Mouse (Mus musculus) embryo, embryonic 11.5 days (tissue): ENCODE measurements around the gene Pdrg1.

Experiments
- DNase-seq: peaks from one replicate; pipeline ENCODE4 v3.0.0-alpha.2; 2012; ENCODE audit warnings: low read depth, low spot score

Gene Pdrg1

GRCm38 (mm10) chr2:153031126-153032082 is 16.2 kb upstream of the Pdrg1 start, which contains the start of gene Xkr7:
TSS of gene Xkr7 (plus strand) at chr2:153031852.
- DNase-seq, result no peak

- DNase-seq, result no peak
These were observed 15.2 kb upstream of the Pdrg1 start for GRCm38 (mm10) chr2:153030422-153030821.

- DNase-seq, result no peak
These were observed 12.3 kb upstream of the Pdrg1 start for GRCm38 (mm10) chr2:153027501-153027900.

- no peak for DNase-seq
These were observed 10.8 kb upstream of the Pdrg1 start for GRCm38 (mm10) chr2:153026052-153026451.

- no peak for DNase-seq
These were observed 7.6 kb upstream of the Pdrg1 start for GRCm38 (mm10) chr2:153022855-153023254.

- no peak for DNase-seq
These were observed 5.9 kb upstream of the Pdrg1 start for GRCm38 (mm10) chr2:153021163-153021562.

- DNase-seq, result no peak
These were observed 4.1 kb upstream of the Pdrg1 start for GRCm38 (mm10) chr2:153019355-153019754.

- DNase-seq, result no peak
These were observed 1.6 kb upstream of the Pdrg1 start for GRCm38 (mm10) chr2:153016786-153017185.

GRCm38 (mm10) chr2:153015804-153016203 is 577 bp upstream of the Pdrg1 start:
- DNase-seq, result no peak

- no peak for DNase-seq
These were observed 1.3 kb downstream of the Pdrg1 start for GRCm38 (mm10) chr2:153013724-153014515.

- no peak for DNase-seq
These were observed 5.8 kb downstream of the Pdrg1 start for GRCm38 (mm10) chr2:153009192-153009973.

GRCm38 (mm10) chr2:153005981-153006380 is 9.2 kb downstream of the Pdrg1 start:
- no peak for DNase-seq

GRCm38 (mm10) chr2:153003681-153004338 is 11.4 kb downstream of the Pdrg1 start:
- no peak for DNase-seq

GRCm38 (mm10) chr2:153002492-153003248 is 12.6 kb downstream of the Pdrg1 start:
- no peak for DNase-seq

GRCm38 (mm10) chr2:152997046-152997445 is 18.2 kb downstream of the Pdrg1 start:
- no peak for DNase-seq

GRCm38 (mm10) chr2:152991529-152991928 is 23.7 kb downstream of the Pdrg1 start:
- DNase-seq, result no peak

GRCm38 (mm10) chr2:152985582-152985981 is 29.6 kb downstream of the Pdrg1 start:
- DNase-seq, result no peak

- no peak for DNase-seq
These were observed 38.2 kb downstream of the Pdrg1 start for GRCm38 (mm10) chr2:152976991-152977390.

GRCm38 (mm10) chr2:152965555-152965954 is 49.7 kb downstream of the Pdrg1 start:
- DNase-seq, result no peak

- peak; percentile 66 for DNase-seq
These were observed 53.0 kb downstream of the Pdrg1 start, which contains the start of gene Ttll9 for GRCm38 (mm10) chr2:152962091-152962793. TSS of gene Ttll9 (plus strand) at chr2:152962485.
